Mouse (Mus musculus): ENCODE results near the gene Tbc1d4. TPM values are rescaled to one million over a fixed set of nuclear protein-coding genes. Genes with fewer than 3 reads are reported as not detected.

The Tbc1d4 gene
- polyA plus RNA-seq, 1 experiment from 2014 or later: 12.9 TPM

DNA sequence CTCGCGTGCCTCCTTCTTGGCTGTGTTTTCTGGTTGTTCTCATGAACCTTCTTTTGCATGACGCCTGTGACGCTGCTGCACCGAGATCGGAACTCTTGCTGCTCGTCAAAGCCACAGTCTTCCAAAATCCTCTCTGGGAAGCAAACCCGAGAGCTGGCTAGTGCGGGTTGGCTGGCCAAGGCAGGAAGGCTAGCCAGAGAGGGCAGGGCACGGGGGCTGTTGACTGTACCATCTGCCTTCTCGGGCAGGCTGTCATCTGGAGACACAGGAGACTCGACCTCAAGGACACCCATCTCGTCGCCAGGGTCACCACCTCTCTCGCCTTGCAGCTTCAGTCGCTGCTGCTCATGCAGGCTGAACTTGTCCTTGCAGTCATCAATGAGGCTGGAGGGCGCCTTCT, 101.8 kb downstream of the Tbc1d4 start:
- Histone ChIP-seq H3K9ac (no peak overlapping the region), H3K27me3 (no peaks in the 10 kb centered on the region), H3K9me3 (no peaks in the 10 kb centered on the region), H3K4me2 (no peak overlapping the region), H3K4me1 (peaks cover 10% of the 10 kb centered on the region; the same call in 1 of the 2 replicates), H3K4me3 (no peak overlapping the region), H3K27ac (no peak overlapping the region), H3K36me3 (no peaks in the 10 kb centered on the region)
- ATAC-seq (ENCODE audit: borderline replicate concordance, extremely low read depth, low FRiP score, low TSS enrichment): no peak
- WGBS: 77% methylated on average over 17 of the region's 17 CpGs

- no peaks in the 10 kb centered on the region for H3K9me3 ChIP-seq
- no peak overlapping the region for H3K4me3 ChIP-seq
- peaks cover 7% of the 10 kb centered on the region; the same call in 1 of the 2 replicates for H3K4me1 ChIP-seq
- H3K27me3 ChIP-seq: no peaks in the 10 kb centered on the region
- H3K36me3 ChIP-seq: no peaks in the 10 kb centered on the region
- ATAC-seq (ENCODE audit: borderline replicate concordance, extremely low read depth, low FRiP score, low TSS enrichment): no peak
- H3K27ac ChIP-seq: no peak overlapping the region
- H3K9ac ChIP-seq: no peak overlapping the region
- H3K4me2 ChIP-seq: no peak overlapping the region
These were observed 103.2 kb downstream of the Tbc1d4 start for GRCm38 (mm10) chr14:101505805-101506204.

- H3K9me3 ChIP-seq: no peaks in the 10 kb centered on the region
- WGBS: 80% methylated on average over 13 of the region's 13 CpGs
- H3K9ac ChIP-seq: no peak overlapping the region
These were observed 104.4 kb downstream of the Tbc1d4 start for GRCm38 (mm10) chr14:101504473-101505200.

DNA sequence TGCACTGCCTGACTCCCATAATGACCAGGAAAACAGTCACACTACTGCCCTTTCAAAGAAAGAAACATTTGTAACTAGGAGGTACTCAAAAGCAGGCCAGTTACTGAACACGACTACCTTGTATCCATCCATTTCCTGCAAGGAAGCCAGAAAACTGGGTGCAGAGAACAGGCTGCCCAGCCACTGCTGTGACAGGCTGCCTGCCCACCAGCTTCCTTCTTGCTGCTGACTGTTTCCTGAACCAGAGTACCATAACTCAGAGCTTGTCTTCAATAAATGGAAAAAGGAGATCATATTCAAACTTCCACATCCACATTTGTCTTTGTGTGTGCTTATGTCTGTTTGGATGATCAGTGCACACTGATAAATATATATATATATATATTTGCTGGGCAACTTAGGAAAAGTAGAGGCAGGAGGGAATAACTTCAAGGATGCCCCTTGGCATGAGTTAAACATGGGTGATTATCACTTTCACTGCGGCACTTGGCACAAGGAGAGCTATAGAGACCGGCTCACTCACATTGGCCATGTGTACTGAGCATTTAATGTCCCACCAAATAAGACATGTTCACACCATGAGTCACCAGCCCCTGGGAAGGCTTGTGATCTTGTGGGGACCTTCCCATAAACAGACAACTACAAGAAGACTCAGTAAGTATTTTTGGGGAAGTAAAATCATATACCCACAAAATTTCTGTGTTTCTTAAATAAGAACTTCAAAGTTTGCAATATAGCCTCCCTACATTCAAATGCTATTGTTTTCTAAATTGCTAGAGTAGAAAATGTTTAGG, 105.6 kb downstream of the Tbc1d4 start:
- Histone ChIP-seq H3K9ac (no peak overlapping the region), H3K36me3 (no peaks in the 10 kb centered on the region), H3K4me3 (no peak overlapping the region), H3K4me2 (no peak overlapping the region), H3K9me3 (no peaks in the 10 kb centered on the region), H3K27me3 (no peaks in the 10 kb centered on the region), H3K4me1 (0 out of 2 replicates have a peak, but pooled peaks cover 4% of the 10 kb centered on the region), H3K27ac (no peak overlapping the region)
- no peak for ATAC-seq (ENCODE audit: borderline replicate concordance, extremely low read depth, low FRiP score, low TSS enrichment)
- WGBS: 73% methylated on average over 3 of the region's 3 CpGs

More at GRCm38 (mm10) chr14:101504473-101505200, 104.4 kb downstream of the Tbc1d4 start:
- Histone ChIP-seq H3K27ac (no peak overlapping the region), H3K4me2 (no peak overlapping the region), H3K27me3 (no peaks in the 10 kb centered on the region), H3K36me3 (no peaks in the 10 kb centered on the region), H3K4me1 (0 out of 2 replicates have a peak, but pooled peaks cover 4% of the 10 kb centered on the region), H3K4me3 (no peak overlapping the region)
- ATAC-seq (ENCODE audit: borderline replicate concordance, extremely low read depth, low FRiP score, low TSS enrichment): no peak

GRCm38 (mm10) chr14:101501868-101502267, 107.1 kb downstream of the Tbc1d4 start:
- H3K27ac ChIP-seq: no peak overlapping the region
- H3K4me1 ChIP-seq: 0 out of 2 replicates have a peak, but pooled peaks cover 4% of the 10 kb centered on the region
- H3K9ac ChIP-seq: no peak overlapping the region
- H3K4me3 ChIP-seq: no peak overlapping the region
- ATAC-seq (ENCODE audit: borderline replicate concordance, extremely low read depth, low FRiP score, low TSS enrichment): no peak
- H3K36me3 ChIP-seq: no peaks in the 10 kb centered on the region
- H3K27me3 ChIP-seq: no peaks in the 10 kb centered on the region
- H3K9me3 ChIP-seq: no peaks in the 10 kb centered on the region
- 84% methylated on average over 6 of the region's 6 CpGs for WGBS
- no peak overlapping the region for H3K4me2 ChIP-seq

DNA sequence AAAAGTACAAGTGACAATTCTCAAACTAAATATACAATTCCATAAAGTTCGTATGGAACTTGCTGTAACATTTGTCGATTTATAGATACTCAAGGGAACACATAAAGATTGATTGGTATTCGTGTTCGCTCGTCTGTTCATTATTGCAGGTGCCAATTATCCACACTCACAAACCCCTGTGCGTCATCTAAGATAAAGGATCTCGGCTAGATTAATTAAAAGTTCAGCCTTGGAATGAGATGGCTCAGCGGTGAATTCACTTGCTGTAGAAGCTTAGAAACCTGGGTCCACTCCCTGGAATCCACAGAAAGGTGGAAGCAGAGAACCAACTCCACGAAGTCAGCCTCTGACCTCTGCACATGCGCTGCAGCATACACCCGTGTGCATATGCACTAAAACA, 107.5 kb downstream of the Tbc1d4 start:
- H3K27me3 ChIP-seq: no peaks in the 10 kb centered on the region
- no peaks in the 10 kb centered on the region for H3K9me3 ChIP-seq
- H3K4me1 ChIP-seq: 0 out of 2 replicates have a peak, but pooled peaks cover 4% of the 10 kb centered on the region
- no peak for ATAC-seq (ENCODE audit: borderline replicate concordance, extremely low read depth, low FRiP score, low TSS enrichment)
- H3K36me3 ChIP-seq: no peaks in the 10 kb centered on the region
- no peak overlapping the region for H3K4me2 ChIP-seq
- H3K4me3 ChIP-seq: no peak overlapping the region
- 86% methylated on average over 11 of the region's 11 CpGs for WGBS
- no peak overlapping the region for H3K27ac ChIP-seq
- no peak overlapping the region for H3K9ac ChIP-seq

DNA sequence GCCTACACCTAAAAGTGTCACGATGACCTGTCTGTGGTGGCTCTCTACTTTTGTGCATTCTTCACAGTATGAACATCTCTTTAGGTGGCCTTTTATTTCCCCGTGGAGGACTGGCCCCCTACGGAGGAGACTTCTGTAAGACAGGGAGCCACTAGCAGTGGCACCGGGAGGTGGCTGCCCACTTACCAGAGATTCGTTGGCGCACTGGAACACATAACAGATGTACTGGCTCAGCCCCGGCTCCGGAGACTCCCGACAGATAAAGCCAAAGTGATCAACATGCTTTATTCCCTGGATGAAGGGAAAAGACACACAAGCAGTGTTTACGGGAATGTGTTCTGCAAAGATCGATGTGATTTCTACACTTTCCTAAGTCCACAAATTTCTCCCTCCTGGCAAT, 108.2 kb downstream of the Tbc1d4 start:
- Histone ChIP-seq H3K36me3 (no peaks in the 10 kb centered on the region), H3K27ac (no peak overlapping the region), H3K4me2 (no peak overlapping the region), H3K4me3 (no peak overlapping the region), H3K4me1 (0 out of 2 replicates have a peak, but pooled peaks cover 4% of the 10 kb centered on the region), H3K9ac (no peak overlapping the region), H3K27me3 (no peaks in the 10 kb centered on the region), H3K9me3 (no peaks in the 10 kb centered on the region)
- WGBS: 47% methylated on average over 11 of the region's 11 CpGs
- no peak for ATAC-seq (ENCODE audit: borderline replicate concordance, extremely low read depth, low FRiP score, low TSS enrichment)

DNA sequence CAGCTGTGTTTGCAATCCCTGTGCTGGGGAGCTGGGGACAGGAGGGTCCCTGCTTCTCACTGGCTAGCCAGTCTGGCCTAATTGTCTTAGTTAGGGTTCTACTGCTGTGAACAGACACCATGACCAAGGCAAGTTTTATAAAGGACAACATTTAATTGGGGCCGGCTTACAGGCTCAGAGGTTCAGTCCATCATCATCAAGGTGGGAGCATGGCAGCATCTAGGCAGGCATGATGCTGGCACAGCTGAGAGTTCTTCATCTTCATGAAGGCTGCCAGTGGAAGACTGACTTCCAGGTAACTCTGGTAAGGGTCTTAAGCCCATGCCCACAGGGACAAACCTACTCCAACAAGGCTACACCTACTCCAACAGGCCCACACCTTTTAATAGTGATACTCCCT, 109.2 kb downstream of the Tbc1d4 start:
- 93% methylated on average over 1 of the region's 1 CpGs for WGBS
- no peak overlapping the region for H3K4me2 ChIP-seq

DNA sequence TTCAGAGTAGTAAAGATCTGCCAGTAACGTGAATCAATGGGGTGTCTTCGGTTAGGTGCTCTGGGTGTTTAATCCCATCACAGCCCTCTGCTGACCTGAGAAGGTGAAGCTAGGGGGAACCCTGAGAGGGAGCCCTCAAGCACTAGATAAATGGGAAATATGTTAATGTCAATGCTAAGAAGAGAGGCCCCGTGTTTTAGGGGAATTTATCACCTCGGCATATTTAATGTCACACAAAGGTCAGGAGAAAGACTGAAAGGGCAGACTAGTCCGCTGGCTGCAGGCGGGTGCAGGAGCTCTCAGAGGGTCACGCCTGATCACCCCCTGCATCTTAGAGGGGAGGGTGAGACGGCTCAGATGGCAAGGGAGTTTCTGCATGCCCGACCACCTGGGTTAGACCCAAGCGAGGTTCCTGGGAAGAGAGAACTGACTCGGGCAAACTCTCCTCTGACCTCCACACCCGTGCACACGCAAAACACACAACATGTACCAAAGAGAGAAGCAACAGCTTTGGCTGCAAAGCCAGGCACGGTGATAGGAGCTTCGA, 120.7 kb downstream of the Tbc1d4 start:
- no peaks in the 10 kb centered on the region for H3K27me3 ChIP-seq
- H3K4me3 ChIP-seq: no peak overlapping the region
- no peak overlapping the region for H3K27ac ChIP-seq
- H3K36me3 ChIP-seq: no peaks in the 10 kb centered on the region
- H3K4me1 ChIP-seq: peaks cover 5% of the 10 kb centered on the region; the same call in 1 of the 2 replicates
- no peak overlapping the region for H3K9ac ChIP-seq
- no peak overlapping the region for H3K4me2 ChIP-seq
- H3K9me3 ChIP-seq: no peaks in the 10 kb centered on the region
- ATAC-seq (ENCODE audit: borderline replicate concordance, extremely low read depth, low FRiP score, low TSS enrichment): no peak
- 54% methylated on average over 15 of the region's 15 CpGs for WGBS

More for the DNA sequence above, 109.2 kb downstream of the Tbc1d4 start:
- H3K9me3 ChIP-seq: no peaks in the 10 kb centered on the region
- no peaks in the 10 kb centered on the region for H3K36me3 ChIP-seq
- no peak overlapping the region for H3K27ac ChIP-seq
- H3K4me3 ChIP-seq: no peak overlapping the region
- no peak overlapping the region for H3K9ac ChIP-seq
- H3K27me3 ChIP-seq: no peaks in the 10 kb centered on the region
- 0 out of 2 replicates have a peak, but pooled peaks cover 4% of the 10 kb centered on the region for H3K4me1 ChIP-seq
- ATAC-seq (ENCODE audit: borderline replicate concordance, extremely low read depth, low FRiP score, low TSS enrichment): no peak

- Histone ChIP-seq H3K4me2 (no peak overlapping the region), H3K27me3 (no peaks in the 10 kb centered on the region), H3K4me1 (peaks cover 7% of the 10 kb centered on the region; the same call in 1 of the 2 replicates), H3K27ac (no peak overlapping the region), H3K9ac (no peak overlapping the region), H3K4me3 (no peak overlapping the region), H3K36me3 (no peaks in the 10 kb centered on the region), H3K9me3 (no peaks in the 10 kb centered on the region)
- WGBS: 60% methylated on average over 3 of the region's 3 CpGs
- ATAC-seq (ENCODE audit: borderline replicate concordance, extremely low read depth, low FRiP score, low TSS enrichment): no peak
These were observed 122.4 kb downstream of the Tbc1d4 start for GRCm38 (mm10) chr14:101486550-101486949.

GRCm38 (mm10) chr14:101483230-101483629, 125.8 kb downstream of the Tbc1d4 start:
- 29% methylated on average over 4 of the region's 4 CpGs for WGBS
- Histone ChIP-seq H3K4me3 (no peak overlapping the region), H3K4me2 (no peak overlapping the region), H3K4me1 (peaks cover 7% of the 10 kb centered on the region; the same call in 1 of the 2 replicates), H3K36me3 (no peaks in the 10 kb centered on the region), H3K27me3 (no peaks in the 10 kb centered on the region), H3K9me3 (no peaks in the 10 kb centered on the region), H3K27ac (no peak overlapping the region; the same call in 1 of the 2 replicates), H3K9ac (no peak overlapping the region)
- ATAC-seq (ENCODE audit: borderline replicate concordance, extremely low read depth, low FRiP score, low TSS enrichment): peak; percentile 52; the same call in 1 of the 2 replicates

Data from lung, embryonic 15.5 days (tissue).